Mouse (Mus musculus) brain, adult 10 weeks (tissue): Measurements from ENCODE around the gene Xaf1. TPM values are rescaled to one million over a fixed set of nuclear protein-coding genes. Genes with fewer than 3 reads are reported as not detected.

Experiments used
- polyA plus RNA-seq: library from polyadenylated mRNA; stranded (reverse); fragments of 350-450 nt; fragmentation: Illumina TruSeq; extraction: RNeasy Lipid Tissue Mini Kit (QIAGEN cat#74804); gene quantifications from one replicate; pipeline ENCODE4 v1.2.3, GENCODE M21; 2015; ENCODE audit warnings: low read depth, low replicate concordance

The Xaf1 gene
- polyA plus RNA-seq = 15.3 TPM

DNA sequence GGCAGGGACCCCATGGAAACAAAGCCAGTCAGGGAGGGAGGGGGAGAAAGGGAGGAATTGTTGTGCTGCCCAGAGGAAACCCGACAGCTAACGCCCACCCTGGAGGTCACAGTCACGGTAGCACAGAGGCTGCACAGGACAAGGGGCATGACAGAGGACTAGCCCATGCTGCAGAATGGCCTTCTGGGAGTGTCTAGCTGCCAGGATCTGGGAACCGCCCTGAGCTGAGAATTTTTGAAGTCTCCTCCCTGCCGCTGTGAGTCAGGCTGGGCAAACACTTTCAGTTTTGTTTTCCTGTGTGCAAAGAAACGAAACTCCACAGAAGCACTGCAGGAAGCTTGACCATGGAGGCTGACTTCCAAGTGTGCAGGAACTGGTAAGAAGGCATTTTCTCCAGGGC, at the start of gene Xaf1:
Gene Xaf1, plus strand, starts transcription at position 296 of the 400 bp plus-strand sequence.

DNA sequence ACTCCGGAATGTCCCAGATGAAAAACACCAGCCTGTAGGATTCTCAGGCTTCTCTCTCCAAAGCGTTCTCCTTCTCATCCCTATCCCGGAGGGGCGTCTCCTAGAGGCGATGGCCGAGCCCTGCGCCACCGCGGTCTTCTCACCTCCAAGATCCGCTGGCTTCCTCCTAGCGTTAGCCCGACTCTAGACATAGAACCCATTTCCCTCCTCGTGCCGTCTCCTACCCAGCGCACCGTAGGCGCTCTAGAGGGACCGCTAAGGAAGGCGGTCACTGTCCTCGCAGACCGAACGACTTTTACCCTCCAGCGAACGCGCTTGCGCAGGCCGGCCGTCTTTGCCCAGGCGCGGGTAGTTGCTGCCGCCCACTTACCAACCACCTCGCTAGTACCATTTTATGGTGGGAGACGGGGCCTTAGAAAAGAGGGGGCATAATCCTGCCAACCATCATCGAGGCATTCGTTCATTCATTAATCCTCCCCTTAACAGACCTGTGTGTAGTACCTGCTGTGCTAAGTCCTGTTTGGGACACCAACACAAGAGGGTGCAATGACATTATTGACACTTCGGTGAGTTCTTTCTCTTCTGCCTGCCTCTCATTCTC, 34.4 kb upstream of the Xaf1 start, which contains the start of gene Slc13a5:
Gene Slc13a5, minus strand, starts transcription at position 263 of the 601 bp plus-strand sequence.

DNA sequence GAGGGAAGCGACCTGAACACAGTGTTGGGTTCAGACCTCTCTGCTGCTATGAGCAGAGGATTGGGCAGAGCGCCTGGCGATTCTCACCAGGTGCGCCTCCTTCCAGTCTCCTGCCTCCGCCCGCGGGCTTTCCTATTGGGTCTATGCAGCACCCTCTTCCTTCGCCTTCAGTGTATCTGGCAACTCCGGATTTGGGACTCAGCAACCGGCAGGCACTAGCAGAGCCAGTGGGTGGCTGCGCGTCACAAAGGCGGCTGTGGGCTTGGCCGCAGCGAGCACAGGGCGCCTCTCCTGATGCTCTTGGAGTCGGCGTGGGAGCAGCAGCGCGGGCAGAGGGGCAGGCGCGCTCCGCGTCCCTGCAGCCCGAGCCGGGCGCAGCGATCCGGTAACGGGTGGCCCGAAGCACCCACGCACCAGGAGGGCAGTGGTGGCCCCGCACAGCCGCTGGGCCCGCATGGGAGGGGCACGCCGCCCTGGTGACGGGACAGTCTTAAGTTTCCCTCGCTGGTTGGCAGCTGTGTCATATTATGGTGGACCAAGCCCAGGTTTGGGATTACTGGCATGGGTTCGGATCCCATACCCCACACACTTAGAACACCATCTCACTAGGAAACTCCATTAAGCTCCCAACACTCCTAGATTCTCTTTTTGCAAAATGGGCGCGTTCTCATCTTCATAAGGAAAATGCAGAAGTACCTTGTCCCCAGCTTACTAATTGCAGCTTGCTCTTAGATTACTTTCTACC, 12.9 kb downstream of the Xaf1 start, which contains the start of gene Fbxo39:
Gene Fbxo39, plus strand, starts transcription at position 294 of the 745 bp plus-strand sequence.

DNA sequence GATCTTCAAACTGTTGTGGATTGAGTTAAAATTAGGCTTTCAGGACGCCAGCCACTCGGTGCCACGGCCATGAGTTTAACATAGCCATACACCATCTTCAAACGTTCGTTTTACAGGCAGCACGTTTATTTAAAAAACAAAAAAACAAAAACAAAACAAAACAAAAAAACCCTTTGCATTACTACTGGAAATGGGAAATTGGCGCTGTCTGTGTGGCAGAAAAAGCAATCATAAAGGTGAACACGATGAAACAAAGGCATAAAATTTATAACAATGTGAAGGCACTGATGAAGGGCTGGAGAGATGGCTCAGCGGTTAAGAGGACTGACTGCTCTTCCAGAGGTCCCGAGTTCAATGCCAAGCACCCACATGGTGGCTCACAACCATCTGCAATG, 60.9 kb downstream of the Xaf1 start, which contains the start of gene Tekt1:
Gene Tekt1, minus strand, starts transcription at position 96 of the 395 bp plus-strand sequence.

Other genes with a start within 250 kb of the Xaf1 start
- gene Pitpnm3, start 165.9 kb upstream of the Xaf1 start, polyA plus RNA-seq = 35.2 TPM
- 5.2 TPM for gene Gm43951, start 94.8 kb upstream of the Xaf1 start, polyA plus RNA-seq
- gene 4933427D14Rik, start 94.2 kb upstream of the Xaf1 start, polyA plus RNA-seq = 15.1 TPM
- gene Txndc17, start 94.1 kb upstream of the Xaf1 start, polyA plus RNA-seq = 74.5 TPM
- 31.6 TPM for gene Med31, start 86.0 kb upstream of the Xaf1 start, polyA plus RNA-seq
- gene Slc13a5, start 34.4 kb upstream of the Xaf1 start, polyA plus RNA-seq = 9.1 TPM
- not detected for gene Fbxo39, start 12.8 kb downstream of the Xaf1 start, polyA plus RNA-seq
- 5.1 TPM for gene Tekt1, start 60.8 kb downstream of the Xaf1 start, polyA plus RNA-seq
- 0.65 TPM for gene Smtnl2, start 110.1 kb downstream of the Xaf1 start, polyA plus RNA-seq
- not detected for gene Ggt6, start 133.9 kb downstream of the Xaf1 start, polyA plus RNA-seq
- 35.8 TPM for gene Mybbp1a, start 139.7 kb downstream of the Xaf1 start, polyA plus RNA-seq
- 48.4 TPM for gene Spns2, start 188.3 kb downstream of the Xaf1 start, polyA plus RNA-seq
- 0.33 TPM for gene Spns3, start 248.9 kb downstream of the Xaf1 start, polyA plus RNA-seq